Mouse (Mus musculus) thymus, postnatal 25 days (tissue): ENCODE results near the gene Ino80b.

ENCODE experiments used
- DNase-seq: peaks from one replicate; pipeline ENCODE4 v3.0.0; 2022

The Ino80b gene

DNA sequence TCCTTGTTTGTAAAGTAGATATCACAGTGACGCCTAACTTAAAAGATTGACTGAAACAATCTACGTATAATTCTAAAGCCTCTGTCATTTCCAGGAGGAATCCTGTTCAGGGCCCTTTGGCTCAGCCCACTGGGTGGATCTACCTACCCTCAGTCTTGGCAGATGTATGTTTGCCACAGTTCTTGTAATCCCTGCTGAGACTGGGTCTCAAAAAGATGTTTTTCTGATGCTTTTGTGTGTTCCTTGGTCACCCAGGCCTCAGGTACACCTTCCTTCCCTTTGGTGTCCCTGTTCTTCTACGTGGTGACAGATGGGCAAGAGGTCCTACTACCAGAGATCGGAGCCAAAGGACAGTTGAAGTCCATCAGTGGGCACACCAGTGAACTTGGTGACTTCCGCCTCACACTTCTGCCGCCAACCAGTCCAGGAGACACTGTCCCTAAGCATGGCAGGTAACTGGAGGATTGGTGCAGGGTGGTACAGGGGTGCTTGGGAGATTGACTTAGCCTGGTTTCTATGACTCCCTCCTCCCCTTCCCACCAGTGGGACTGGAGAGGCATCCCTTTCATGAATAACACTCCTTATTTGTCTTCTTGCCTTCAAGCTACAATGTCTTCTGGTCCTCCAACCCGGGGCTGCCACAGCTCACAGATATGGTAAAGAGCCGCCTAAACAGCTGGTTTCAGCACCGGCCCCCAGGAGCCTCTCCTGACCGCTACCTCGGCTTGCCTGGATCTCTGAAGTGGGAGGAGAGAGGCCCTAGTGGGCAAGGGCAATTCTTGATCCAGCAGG is 8.7 kb downstream of the Ino80b start:
- no peak for DNase-seq

DNA sequence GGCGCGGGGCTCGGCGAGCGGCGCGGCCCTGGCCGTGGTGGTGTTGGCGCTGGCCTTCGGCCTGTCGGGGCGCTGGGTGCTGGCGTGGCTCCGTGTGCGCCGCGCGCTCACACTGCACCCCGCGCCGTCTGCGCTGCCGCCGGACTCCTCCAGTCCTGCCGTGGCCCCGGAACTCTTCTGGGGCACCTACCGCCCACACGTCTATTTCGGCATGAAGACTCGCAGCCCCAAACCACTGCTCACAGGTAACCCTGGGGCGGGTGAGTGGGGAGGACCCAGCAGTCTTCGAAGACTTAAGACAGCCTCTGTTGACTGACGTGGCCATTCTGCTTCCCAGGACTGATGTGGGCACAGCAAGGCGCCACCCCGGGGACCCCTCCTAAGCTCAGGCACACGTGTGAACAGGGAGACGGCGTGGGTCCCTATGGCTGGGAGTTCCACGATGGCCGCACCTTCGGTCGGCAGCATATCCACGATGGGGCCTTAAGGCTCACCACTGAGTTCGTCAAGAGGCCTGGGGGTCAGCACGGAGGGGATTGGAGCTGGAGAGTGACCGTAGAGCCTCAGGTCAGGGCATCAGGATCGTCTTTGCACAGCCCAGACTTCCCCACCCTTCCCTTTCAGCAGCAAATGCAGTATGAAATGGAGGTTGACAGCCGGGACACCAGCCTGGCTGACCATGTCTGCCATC is 9.4 kb downstream of the Ino80b start:
- DNase-seq, result no peak

DNA sequence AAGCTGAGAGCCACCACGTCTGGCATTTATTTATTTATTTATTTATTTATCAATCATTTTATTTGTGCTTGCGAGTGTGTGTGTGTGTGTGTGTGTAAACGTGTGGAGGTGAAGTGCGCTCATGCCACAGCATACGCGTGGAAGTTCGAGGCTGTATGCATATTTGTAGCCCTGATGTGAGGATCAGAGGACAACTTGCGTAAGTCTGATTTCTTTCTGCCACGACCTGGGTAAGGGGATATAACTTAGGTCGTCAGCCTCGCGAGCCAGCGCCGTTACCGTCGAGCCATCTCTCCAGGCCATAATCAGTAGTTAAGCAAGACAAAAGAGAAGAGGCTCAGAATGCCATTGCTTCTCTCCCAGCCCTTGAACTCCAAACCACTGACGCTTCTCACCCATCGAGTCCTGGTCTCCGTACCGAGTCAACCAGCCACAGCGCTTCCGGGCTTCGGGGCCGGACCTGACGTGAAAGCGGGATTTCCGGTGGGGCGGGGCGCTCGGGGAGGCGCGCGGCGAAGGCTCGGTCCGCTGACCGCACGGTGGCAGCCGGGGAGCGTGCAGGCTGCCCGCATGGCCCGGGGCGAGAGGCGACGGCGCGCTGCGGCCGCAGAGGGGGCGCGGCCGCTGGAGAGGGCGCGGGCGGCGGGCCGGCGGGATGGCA is 10.1 kb downstream of the Ino80b start, which contains the start of gene Mogs:
Gene Mogs, plus strand, starts transcription at position 486 of the 661 bp plus-strand sequence.
- peak; percentile 93 for DNase-seq

- DNase-seq, result no peak
These were observed 13.6 kb downstream of the Ino80b start for GRCm38 (mm10) chr6:83111510-83112136.

GRCm38 (mm10) chr6:83108762-83109668 is 16.2 kb downstream of the Ino80b start, which contains the start of gene Mrpl53:
Mrpl53 (plus strand) TSS chr6:83109040.
- DNase-seq, result peak; percentile 72

- peak; percentile 85 for DNase-seq
These were observed 17.4 kb downstream of the Ino80b start for GRCm38 (mm10) chr6:83107566-83108400.

GRCm38 (mm10) chr6:83104158-83104557 is 21.1 kb downstream of the Ino80b start:
- no peak for DNase-seq

DNA sequence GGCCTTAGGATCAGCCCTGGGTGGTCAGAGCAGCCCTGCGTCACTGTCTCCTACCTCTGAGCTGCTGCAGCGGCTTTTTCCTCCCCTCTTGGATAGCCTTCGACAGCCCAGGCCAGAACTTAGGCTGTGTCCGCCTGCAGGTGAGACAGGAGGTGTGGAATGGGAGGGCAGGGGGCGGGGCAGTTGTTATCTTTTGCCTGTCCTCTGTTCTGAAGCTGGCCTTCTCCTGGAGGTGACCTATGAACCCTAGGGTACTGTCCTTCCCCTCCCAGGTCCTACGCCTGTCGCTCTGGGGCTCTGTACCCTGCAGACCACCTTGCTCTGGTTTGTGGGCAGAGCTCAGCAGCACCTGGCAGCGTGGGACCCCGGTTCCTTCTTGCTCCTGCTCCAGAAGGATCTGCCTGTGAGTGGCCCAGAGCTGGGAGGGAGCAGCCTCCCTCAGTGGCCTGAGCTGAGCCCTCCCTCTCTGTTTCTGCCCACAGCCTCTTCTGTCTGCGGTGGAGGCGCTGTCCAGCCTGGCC is 22.0 kb downstream of the Ino80b start:
- DNase-seq, result no peak

DNA sequence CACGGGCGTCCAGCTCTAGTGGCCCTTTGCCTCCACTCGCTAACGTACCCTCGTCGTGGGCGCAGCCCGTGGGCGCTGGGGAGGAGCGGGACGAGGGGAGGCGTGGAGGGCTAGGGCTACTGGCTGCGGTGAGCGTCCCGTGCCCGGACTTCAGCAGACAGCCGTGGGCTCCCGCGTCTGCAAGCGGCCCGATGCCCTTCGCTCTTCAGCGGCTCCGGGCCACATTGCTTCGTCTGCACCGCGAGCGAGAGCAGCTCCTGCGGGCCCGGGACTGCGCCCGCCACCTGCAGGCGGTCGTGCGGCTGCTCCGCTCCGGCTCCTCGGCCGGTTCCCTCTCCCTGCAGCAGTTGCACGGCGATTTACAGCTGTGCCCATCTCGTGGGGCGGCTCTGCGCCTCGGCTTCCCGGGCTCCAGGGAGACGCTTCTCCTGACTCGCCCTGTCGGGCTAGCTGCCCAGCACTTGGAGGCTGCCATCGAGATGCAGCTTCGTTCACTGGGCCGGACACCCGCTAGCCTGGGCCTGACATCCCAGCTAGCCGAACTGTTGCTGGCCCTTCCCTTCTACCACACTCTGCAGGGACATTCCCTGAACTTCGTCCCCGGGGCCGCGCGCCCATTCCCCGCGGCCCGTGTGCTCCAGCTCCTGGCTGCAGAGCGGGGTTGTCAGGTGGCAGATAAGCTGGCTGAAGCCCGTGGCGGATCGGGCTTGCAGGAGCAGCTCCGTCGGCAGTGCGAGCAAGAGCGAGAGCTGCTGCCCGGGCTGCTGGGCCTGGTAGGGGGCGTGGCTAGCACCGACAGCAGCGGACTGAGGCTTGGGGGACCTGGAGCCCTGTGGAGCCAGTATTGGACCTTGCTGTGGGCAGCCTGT is 23.3 kb downstream of the Ino80b start:
- peak; percentile 81 for DNase-seq

DNA sequence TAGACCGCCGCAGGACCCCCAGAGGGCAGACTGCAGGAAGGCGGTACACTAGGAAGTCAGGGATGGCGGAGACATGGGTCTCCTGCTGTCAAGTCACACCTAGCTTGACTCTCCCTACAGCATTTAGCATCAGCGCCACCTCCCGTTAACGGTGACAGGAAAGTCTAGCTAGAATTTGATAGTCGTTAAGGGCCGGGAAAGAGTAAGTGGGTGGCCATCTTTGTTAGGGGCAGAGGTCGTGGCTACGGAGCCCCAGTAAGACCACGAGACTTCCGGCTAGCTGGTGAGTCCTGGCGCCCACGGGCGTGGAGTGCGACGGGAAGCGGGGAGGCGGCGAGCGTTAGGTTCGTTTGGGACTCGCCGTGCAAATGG is 23.9 kb downstream of the Ino80b start, which contains the start of the genes Ccdc142 and Gm42688:
Gene Ccdc142, plus strand, starts transcription at position 286 of the 372 bp plus-strand sequence.
Gene Gm42688, plus strand, starts transcription at position 302 of the 372 bp plus-strand sequence.
- peak; percentile 93 for DNase-seq

DNA sequence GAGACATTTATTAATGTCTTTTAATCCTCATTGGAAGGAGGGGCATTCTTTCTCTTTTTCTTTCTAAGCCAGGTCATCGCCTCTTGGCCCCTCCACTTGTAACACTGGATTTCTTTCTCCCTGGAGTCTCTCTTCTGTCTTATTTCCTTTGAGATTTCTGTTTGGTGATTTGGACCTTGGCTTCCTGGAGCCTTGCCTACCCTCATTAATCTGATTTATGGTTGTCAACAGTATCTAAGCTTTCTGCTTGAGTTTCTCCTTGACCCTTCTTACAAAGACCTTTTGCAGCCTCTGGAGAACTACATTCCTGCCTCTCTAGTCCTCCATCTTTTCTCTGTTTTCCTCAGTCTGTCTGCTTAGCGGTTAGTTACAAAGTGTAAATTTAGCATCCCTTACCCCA is 26.8 kb downstream of the Ino80b start:
- no peak for DNase-seq

DNA sequence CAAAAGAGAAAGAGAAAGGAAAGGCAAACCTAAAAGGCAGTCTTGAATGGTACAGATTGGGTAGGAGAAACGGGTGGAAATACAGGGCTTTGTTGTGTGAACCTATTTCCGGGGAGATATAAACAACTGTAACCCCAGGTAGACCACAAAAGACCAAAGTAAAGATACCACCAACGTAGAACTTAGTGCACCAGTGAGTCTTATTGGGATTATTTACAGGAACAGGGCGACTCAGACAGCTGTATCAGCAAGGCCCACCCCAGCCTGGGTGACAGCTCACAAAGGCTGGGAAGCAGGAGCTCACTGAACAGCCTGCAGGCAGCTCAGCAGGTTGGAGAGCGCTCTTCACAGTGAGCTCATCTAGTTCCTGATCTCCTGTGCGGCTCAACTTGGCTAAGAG is 29.3 kb downstream of the Ino80b start:
- peak; percentile 54 for DNase-seq

DNA sequence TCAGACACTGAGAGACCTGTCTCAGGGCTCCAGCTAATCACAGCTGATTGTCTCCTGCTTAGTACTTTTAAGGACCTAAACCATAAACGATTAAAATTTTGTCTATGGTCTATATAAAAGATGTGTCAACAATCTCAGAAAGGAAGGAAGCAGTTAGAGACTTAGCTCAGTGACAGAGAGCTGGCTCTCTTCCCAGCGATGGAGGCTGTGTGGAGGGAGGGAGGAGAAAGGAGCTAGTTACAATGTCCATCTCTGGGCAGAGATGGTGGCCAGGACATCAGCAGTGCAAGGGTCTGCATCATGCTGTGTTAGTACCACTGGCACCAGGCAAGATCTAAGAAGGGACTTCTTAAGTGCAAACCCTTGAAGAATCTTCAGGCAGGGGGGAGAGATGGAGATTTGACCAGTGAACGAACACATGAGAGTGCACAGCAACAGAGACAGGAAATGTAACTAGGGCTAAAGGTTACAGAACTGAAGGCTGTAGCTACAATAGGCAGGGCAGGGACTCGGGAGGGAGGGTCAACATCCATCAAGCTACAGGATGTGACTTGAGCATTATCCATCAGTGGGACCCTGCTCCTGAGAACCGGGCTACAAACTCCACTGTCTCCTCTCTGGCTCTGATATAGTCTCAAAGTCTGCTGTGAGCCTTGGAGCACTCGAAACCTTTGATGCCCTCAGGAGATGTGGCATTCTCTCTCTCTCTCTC is 32.7 kb downstream of the Ino80b start:
- no peak for DNase-seq

DNA sequence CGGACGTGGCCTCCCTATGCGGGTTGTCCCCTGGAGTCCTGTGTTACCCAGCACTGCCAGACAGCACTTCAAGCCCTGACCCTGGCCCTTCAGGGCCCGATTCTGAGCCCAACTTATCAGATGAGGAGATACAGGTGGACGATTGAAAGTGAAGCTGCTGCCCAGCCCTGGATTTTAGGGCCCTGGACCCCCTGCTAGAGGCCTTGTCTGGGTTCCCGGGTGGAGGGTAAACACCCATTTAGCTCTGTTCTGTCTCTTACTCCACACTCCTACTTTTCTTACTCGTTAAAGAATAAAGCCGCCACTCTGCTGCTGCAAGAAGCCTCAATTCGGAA is 37.3 kb downstream of the Ino80b start:
- DNase-seq, result no peak

GRCm38 (mm10) chr6:83087205-83087925 is 37.9 kb downstream of the Ino80b start:
- no peak for DNase-seq

DNA sequence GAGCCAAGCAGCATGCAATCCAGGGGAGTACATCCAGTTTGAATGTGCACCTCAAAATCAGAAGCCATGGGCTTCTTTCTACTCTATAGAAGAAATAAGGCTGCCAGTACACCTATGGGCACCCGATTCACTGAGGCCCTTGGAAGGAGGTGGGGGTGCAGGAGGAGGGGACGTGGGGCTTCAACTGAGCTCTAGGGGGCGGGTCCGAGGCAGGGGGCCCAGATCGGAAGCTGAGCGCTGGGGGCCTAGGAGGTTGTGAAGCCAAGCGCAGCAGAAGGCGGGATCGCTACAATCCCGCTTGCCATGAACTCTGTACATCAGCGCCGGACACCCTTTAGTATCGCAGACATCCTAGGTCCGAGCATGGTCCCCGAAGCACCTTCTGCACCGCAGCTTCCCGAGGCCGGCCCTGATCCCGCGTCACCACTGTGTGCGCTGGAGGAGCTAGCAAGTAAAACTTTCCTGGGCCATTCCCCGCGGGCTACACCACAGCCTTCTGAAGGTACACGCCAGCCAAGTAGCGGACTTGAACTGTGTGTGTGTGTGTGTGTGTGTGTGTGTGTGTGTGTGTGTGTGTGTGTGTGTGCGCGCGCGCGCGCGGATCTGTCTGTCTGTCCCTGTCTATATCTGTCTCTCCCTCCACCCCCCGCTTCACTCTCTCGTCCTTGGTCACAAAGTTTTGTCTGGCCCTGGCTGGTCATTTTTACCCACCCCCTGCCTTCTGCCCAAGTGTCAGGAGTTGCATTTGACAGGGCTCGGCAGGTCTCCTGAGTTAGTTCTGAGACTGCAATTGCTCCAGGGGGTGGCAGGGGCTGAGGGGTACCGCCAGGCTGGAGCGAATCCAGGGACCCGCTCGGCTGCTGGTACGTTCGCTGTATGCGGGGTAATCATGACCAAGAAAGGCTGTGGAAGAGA is 38.9 kb downstream of the Ino80b start, which contains the start of gene Lbx2:
Gene Lbx2, plus strand, starts transcription at position 247 of the 915 bp plus-strand sequence.
- peak; percentile 22 for DNase-seq

- no peak for DNase-seq
These were observed 40.8 kb downstream of the Ino80b start for GRCm38 (mm10) chr6:83084477-83084876.
